Mouse (Mus musculus) forebrain, embryonic 12.5 days (tissue): ENCODE data around the gene Letm1. TPM values are rescaled to one million over a fixed set of nuclear protein-coding genes. Genes with fewer than 3 reads are reported as not detected.
A peak's percentile ranks its signal among the peaks of the same experiment; 100 is the strongest.

Experiments
- ATAC-seq: fragments of 200-750 bp; cut with Nextera tagmentation; 2 replicates; pipeline ENCODE4 v1.8.0; 2017; ENCODE audit warnings: moderate TSS enrichment; ENCODE audit not compliant: low FRiP score
- H3K27ac ChIP-seq: fragments of 300-500 bp; sonication (generic); 2 replicates; pipeline ENCODE4 v1.5.1; 2016; ENCODE audit warnings: mild to moderate bottlenecking
- H3K27me3 ChIP-seq: fragments of 300-500 bp; sonication (generic); 2 replicates; pipeline ENCODE4 v1.6.1; 2016; ENCODE audit warnings: mild to moderate bottlenecking
- H3K36me3 ChIP-seq: fragments of 300-500 bp; sonication (generic); replicated peaks from 2 replicates; pipeline ENCODE4 v1.6.1; 2016; ENCODE audit warnings: mild to moderate bottlenecking
- H3K4me1 ChIP-seq: fragments of 300-500 bp; sonication (generic); 2 replicates; pipeline ENCODE4 v1.6.1; 2016
- H3K4me2 ChIP-seq: fragments of 300-500 bp; sonication (generic); 2 replicates; pipeline ENCODE4 v1.6.1; 2016; ENCODE audit warnings: mild to moderate bottlenecking, moderate library complexity
- H3K4me3 ChIP-seq: fragments of 300-500 bp; sonication (generic); replicated peaks from 2 replicates; pipeline ENCODE4 v1.5.1; 2016; ENCODE audit warnings: mild to moderate bottlenecking
- H3K9ac ChIP-seq: fragments of 300-500 bp; sonication (generic); 2 replicates; pipeline ENCODE4 v1.6.1; 2016; ENCODE audit warnings: mild to moderate bottlenecking
- H3K9me3 ChIP-seq: fragments of 300-500 bp; sonication (generic); 2 replicates; pipeline ENCODE4 v1.6.1; 2016
- WGBS: fragments of 180-500 bp; shearing (Covaris S2); methylation state at CpG from one replicate; pipeline ENCODE4 v1.1.7; 2016; 5-methylcytosine and 5-hydroxymethylcytosine counted together
- polyA plus RNA-seq: library from polyadenylated mRNA; unstranded; fragments of >200 nt; fragmentation: Nextera tagmentation; extraction: Ambion mirVana; gene quantifications from 2 replicates; pipeline ENCODE4 v1.2.1, GENCODE M21; 2016

Gene Letm1
- polyA plus RNA-seq, 1 experiment from 2014 or later: 58.5 TPM

GRCm38 (mm10) chr5:33689852-33690645 is 92.6 kb downstream of the Letm1 start:
- Histone ChIP-seq H3K9me3 (no peaks in the 10 kb centered on the region), H3K9ac (peak overlapping the region; percentile 36; the same call in 1 of the 2 replicates), H3K27me3 (peaks cover 87% of the 10 kb centered on the region), H3K4me3 (0 out of 2 replicates have a peak overlapping the region, but pooled peaks have one; percentile 11), H3K27ac (peak overlapping the region; percentile 93), H3K4me2 (peak overlapping the region; percentile 42), H3K36me3 (no peaks in the 10 kb centered on the region), H3K4me1 (peaks cover 67% of the 10 kb centered on the region)
- 66% methylated on average over 11 of the region's 11 CpGs for WGBS
- no peak for ATAC-seq

Other genes starting within 250 kb of the Letm1 start
- gene Fam53a, start 153.2 kb downstream of the Letm1 start, polyA plus RNA-seq: 55.0 and 57.4 TPM in 2 replicates
- 0.46 and 0.51 TPM in 2 replicates for gene Gm9903, start 152.9 kb downstream of the Letm1 start, polyA plus RNA-seq
- gene Slbp, start 130.2 kb downstream of the Letm1 start, polyA plus RNA-seq: 265 and 268 TPM in 2 replicates
- gene Tacc3, start 124.7 kb downstream of the Letm1 start, polyA plus RNA-seq: 265 and 272 TPM in 2 replicates
- gene Tmem129, start 124.4 kb downstream of the Letm1 start, polyA plus RNA-seq: 34.6 and 39.6 TPM in 2 replicates
- 83.6 and 111 TPM in 2 replicates for gene Fgfr3, start 61.1 kb downstream of the Letm1 start, polyA plus RNA-seq
- gene Nsd2, start 37.9 kb upstream of the Letm1 start, polyA plus RNA-seq: 129 and 134 TPM in 2 replicates
- 63.7 and 73.8 TPM in 2 replicates for gene Nelfa, start 153.6 kb upstream of the Letm1 start, polyA plus RNA-seq
- gene Gm1673, start 200.6 kb upstream of the Letm1 start, polyA plus RNA-seq: 387 and 405 TPM in 2 replicates
- gene Nat8l, start 213.2 kb upstream of the Letm1 start, polyA plus RNA-seq: 2.4 and 3.1 TPM in 2 replicates